Mouse (Mus musculus): ENCODE measurements around the gene Sav1.

- TF ChIP-seq POLR2A (IDR thresholded peaks at IDR 0.05; ENCODE audit: control insufficient read depth, low read depth, low read length) (no peak), CTCF (IDR thresholded peaks at IDR 0.05; ENCODE audit: control insufficient read depth, insufficient read depth, insufficient replicate concordance, low read depth, low read length) (no peak)
These were observed 49.1 kb downstream of the Sav1 start for GRCm38 (mm10) chr12:69937731-69938130.
